Mouse (Mus musculus) heart, adult 2 months (tissue): ENCODE data around the gene Aqp5.

Experiments used
- CTCF ChIP-seq: fragments of 200-600 bp; IDR thresholded peaks from 2 replicates; pipeline ENCODE4 v1.8.1; 2022; ENCODE audit warnings: antibody characterized with exemption, mild to moderate bottlenecking, moderate library complexity
- POLR2A ChIP-seq: fragments of 200-500 bp; IDR thresholded peaks from 2 replicates; pipeline ENCODE4 v1.6.1; 2011; ENCODE audit warnings: mild to moderate bottlenecking, low read depth, low read length, control low read depth; ENCODE audit not compliant: insufficient read depth

DNA sequence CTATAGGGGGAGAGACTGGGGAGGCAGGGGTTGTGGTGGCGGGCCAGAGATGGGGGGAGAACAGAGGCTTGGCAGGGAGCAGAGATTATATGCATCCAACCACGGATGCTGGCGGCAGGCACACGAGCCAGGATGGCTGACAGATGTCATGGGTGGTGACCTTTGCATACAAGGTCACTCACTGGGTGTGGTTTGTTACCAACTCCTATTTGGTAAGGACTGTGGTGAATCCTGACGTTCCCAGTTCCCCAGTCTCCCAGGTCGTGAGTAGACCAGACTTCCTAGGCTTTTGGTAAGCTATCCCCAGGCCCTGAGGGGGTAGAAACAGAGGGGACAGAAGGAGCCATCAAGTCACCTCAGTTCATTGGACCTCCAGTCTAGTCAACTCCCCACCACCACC, 21.9 kb upstream of the Aqp5 start:
- TF ChIP-seq CTCF (no peak), POLR2A (no peak)
